Mouse (Mus musculus) frontal cortex, postnatal 10 days (tissue): Measurements from ENCODE around the gene Mpc1.

Source experiments
- DNase-seq, 2 experiments: peaks; one replicate each; pipeline ENCODE4 v3.0.0; 2022; ENCODE audit warnings: low spot score in 2 of 2, mixed read lengths in 1 of 2

Mpc1 gene

GRCm38 (mm10) chr17:8282821-8283525 is at the start of gene Mpc1:
Gene Mpc1, plus strand, starts transcription at chr17:8282904.
- peak; percentile 55 to 86 for DNase-seq

GRCm38 (mm10) chr17:8233618-8234214 is 49.0 kb upstream of the Mpc1 start:
- no peak for DNase-seq

- DNase-seq, result no peak
Observed at GRCm38 (mm10) chr17:8234537-8234936, 48.2 kb upstream of the Mpc1 start.

- no peak for DNase-seq
Observed at GRCm38 (mm10) chr17:8235743-8236142, 47.0 kb upstream of the Mpc1 start, which contains the start of gene Ccr6. Gene Ccr6, plus strand, starts transcription at chr17:8236043.

GRCm38 (mm10) chr17:8238012-8238710 is 44.5 kb upstream of the Mpc1 start:
- no peak for DNase-seq

GRCm38 (mm10) chr17:8239561-8239960 is 43.1 kb upstream of the Mpc1 start:
- no peak for DNase-seq

GRCm38 (mm10) chr17:8240517-8240916 is 42.2 kb upstream of the Mpc1 start:
- DNase-seq, result no peak

- DNase-seq, result no peak
Observed at GRCm38 (mm10) chr17:8241645-8242044, 41.1 kb upstream of the Mpc1 start.

- no peak for DNase-seq
Observed at GRCm38 (mm10) chr17:8242186-8242585, 40.5 kb upstream of the Mpc1 start.

GRCm38 (mm10) chr17:8244124-8244523 is 38.6 kb upstream of the Mpc1 start:
- DNase-seq, result no peak

GRCm38 (mm10) chr17:8246102-8246754 is 36.5 kb upstream of the Mpc1 start:
- DNase-seq, result no peak

GRCm38 (mm10) chr17:8251704-8252103 is 31.0 kb upstream of the Mpc1 start:
- DNase-seq, result no peak

GRCm38 (mm10) chr17:8254268-8254667 is 28.4 kb upstream of the Mpc1 start:
- DNase-seq, result no peak

- DNase-seq, result no peak
Observed at GRCm38 (mm10) chr17:8254914-8255313, 27.8 kb upstream of the Mpc1 start.

GRCm38 (mm10) chr17:8255583-8255982 is 27.1 kb upstream of the Mpc1 start:
- DNase-seq, result no peak

- no peak for DNase-seq
Observed at GRCm38 (mm10) chr17:8256982-8257381, 25.7 kb upstream of the Mpc1 start.

GRCm38 (mm10) chr17:8264638-8265037 is 18.1 kb upstream of the Mpc1 start:
- DNase-seq, result peak; percentile 28 to 43

GRCm38 (mm10) chr17:8272054-8272749 is 10.5 kb upstream of the Mpc1 start:
- DNase-seq, result no peak

GRCm38 (mm10) chr17:8272951-8273350 is 9.8 kb upstream of the Mpc1 start:
- no peak for DNase-seq

GRCm38 (mm10) chr17:8276071-8276470 is 6.6 kb upstream of the Mpc1 start:
- no peak for DNase-seq

- DNase-seq, result no peak
Observed at GRCm38 (mm10) chr17:8276680-8277079, 6.0 kb upstream of the Mpc1 start.

- no peak for DNase-seq
Observed at GRCm38 (mm10) chr17:8277266-8277665, 5.4 kb upstream of the Mpc1 start.
